Mouse (Mus musculus) MEL (cell line): Measurements from ENCODE around the gene Prkd1. TPM values are rescaled to one million over a fixed set of nuclear protein-coding genes. Genes with fewer than 3 reads are reported as not detected.

Experiments
- DNase-seq: peaks from one replicate; pipeline ENCODE4 v3.0.0; 2011; ENCODE audit warnings: low read depth, low spot score
- H3K27ac ChIP-seq: 2 replicates; pipeline ENCODE4 v1.5.1; 2012; ENCODE audit warnings: low read depth, mild to moderate bottlenecking, control low read depth, low read length, moderate library complexity; ENCODE audit not compliant: control insufficient read depth
- H3K27me3 ChIP-seq, 2 experiments: fragments of 150-350 bp in 1 of 2; sonication (generic) in 1 of 2; 2 replicates each; pipeline ENCODE4 v1.6.1; 2012; ENCODE audit warnings: low read length in 2 of 2, mild to moderate bottlenecking in 2 of 2, improper control_type of control experiment in 1 of 2, moderate library complexity in 1 of 2; ENCODE audit not compliant: insufficient read depth in 2 of 2, control insufficient read depth in 1 of 2
- H3K36me3 ChIP-seq, 2 experiments: 2 replicates each; pipeline ENCODE4 v1.6.1; 2012 to 2014; ENCODE audit warnings: low read length in 2 of 2, improper control_type of control experiment in 1 of 2, inconsistent platforms in 1 of 2, mild to moderate bottlenecking in 1 of 2; ENCODE audit not compliant: insufficient read depth in 2 of 2, control insufficient read depth in 1 of 2
- H3K4me1 ChIP-seq, 2 experiments: fragments of 150-350 bp in 1 of 2; sonication (generic) in 1 of 2; 2 replicates each; pipeline ENCODE4 v1.6.1; 2012; ENCODE audit warnings: low read length in 2 of 2, improper control_type of control experiment in 1 of 2, mild to moderate bottlenecking in 1 of 2; ENCODE audit not compliant: insufficient read depth in 2 of 2, control insufficient read depth in 1 of 2
- H3K4me3 ChIP-seq, 2 experiments: fragments of 150-350 bp in 1 of 2; sonication (generic) in 1 of 2; 2 replicates each; pipeline ENCODE4 v1.5.1; 2012; ENCODE audit warnings: low read depth in 2 of 2, low read length in 2 of 2, mild to moderate bottlenecking in 2 of 2, moderate library complexity in 2 of 2, control low read depth in 1 of 2, improper control_type of control experiment in 1 of 2; ENCODE audit not compliant: control insufficient read depth in 1 of 2, insufficient read depth in 1 of 2
- H3K79me2 ChIP-seq: 2 replicates; pipeline ENCODE4 v1.6.1; 2012; ENCODE audit warnings: mild to moderate bottlenecking, low read length, moderate library complexity; ENCODE audit not compliant: control insufficient read depth, poor library complexity, insufficient read depth
- H3K9ac ChIP-seq: 2 replicates; pipeline ENCODE4 v1.6.1; 2012; ENCODE audit warnings: low read depth, mild to moderate bottlenecking, control low read depth, low read length, moderate library complexity; ENCODE audit not compliant: control insufficient read depth, poor library complexity, severe bottlenecking
- H3K9me3 ChIP-seq: fragments of 150-350 bp; sonication (generic); replicated peaks from 2 replicates; pipeline ENCODE4 v1.6.1; 2012; ENCODE audit warnings: mild to moderate bottlenecking, low read length, improper control_type of control experiment, moderate library complexity; ENCODE audit not compliant: insufficient read depth
- CHD1 ChIP-seq: IDR thresholded peaks from 2 replicates; pipeline ENCODE4 v1.6.1; 2012; ENCODE audit warnings: low read depth, mild to moderate bottlenecking, inconsistent platforms, low read length, improper control_type of control experiment
- CHD2 ChIP-seq: IDR thresholded peaks from 2 replicates; pipeline ENCODE4 v1.6.1; 2011; ENCODE audit warnings: low read length, improper control_type of control experiment
- ELF1 ChIP-seq: IDR thresholded peaks from 2 replicates; pipeline ENCODE4 v1.6.1; 2014; ENCODE audit warnings: low read depth, mild to moderate bottlenecking, inconsistent platforms, low read length, improper control_type of control experiment, moderate library complexity
- ETS1 ChIP-seq: IDR thresholded peaks from 2 replicates; pipeline ENCODE4 v1.6.1; 2012; ENCODE audit warnings: low read depth, mild to moderate bottlenecking, inconsistent platforms, low read length, improper control_type of control experiment, moderate library complexity
- GATA1 ChIP-seq: IDR thresholded peaks from 2 replicates; pipeline ENCODE4 v1.6.1; 2011; ENCODE audit warnings: low read depth, low read length, improper control_type of control experiment
- HCFC1 ChIP-seq: IDR thresholded peaks from 2 replicates; pipeline ENCODE4 v1.6.1; 2012; ENCODE audit warnings: low read depth, mild to moderate bottlenecking, inconsistent platforms, low read length, improper control_type of control experiment, moderate library complexity
- JUND ChIP-seq: IDR thresholded peaks from 2 replicates; pipeline ENCODE4 v1.6.1; 2011; ENCODE audit warnings: low read depth, mild to moderate bottlenecking, improper control_type of control experiment, low read length
- MAX ChIP-seq: IDR thresholded peaks from 2 replicates; pipeline ENCODE4 v1.6.1; 2011; ENCODE audit warnings: low read length, improper control_type of control experiment
- MAZ ChIP-seq: IDR thresholded peaks from 2 replicates; pipeline ENCODE4 v1.6.1; 2012; ENCODE audit warnings: low read depth, mild to moderate bottlenecking, inconsistent platforms, low read length, improper control_type of control experiment
- MEF2A ChIP-seq: IDR thresholded peaks from 2 replicates; pipeline ENCODE4 v1.6.1; 2014; ENCODE audit warnings: low read depth, mild to moderate bottlenecking, inconsistent platforms, low read length, improper control_type of control experiment; ENCODE audit not compliant: poor library complexity, insufficient replicate concordance, severe bottlenecking; ENCODE audit errors: extremely low read depth
- MXI1 ChIP-seq: IDR thresholded peaks from 2 replicates; pipeline ENCODE4 v1.6.1; 2011; ENCODE audit warnings: mild to moderate bottlenecking, low read depth, low read length, improper control_type of control experiment
- MYB ChIP-seq: IDR thresholded peaks from 2 replicates; pipeline ENCODE4 v1.6.1; 2011; ENCODE audit warnings: mild to moderate bottlenecking, low read depth, low read length, improper control_type of control experiment
- NELFE ChIP-seq: IDR thresholded peaks from 2 replicates; pipeline ENCODE4 v1.6.1; 2011; ENCODE audit warnings: low read depth, low read length, improper control_type of control experiment
- POLR2A ChIP-seq, 2 experiments: IDR thresholded peaks; 2 replicates each; pipeline ENCODE4 v1.6.1; 2011 to 2012; ENCODE audit warnings: low read length in 2 of 2, mild to moderate bottlenecking in 2 of 2, control low read depth in 1 of 2, improper control_type of control experiment in 1 of 2, low read depth in 1 of 2, moderate library complexity in 1 of 2; ENCODE audit not compliant: control insufficient read depth in 1 of 2, insufficient read depth in 1 of 2, poor library complexity in 1 of 2
- POLR2AphosphoS2 ChIP-seq: IDR thresholded peaks from 2 replicates; pipeline ENCODE4 v1.6.1; 2011; ENCODE audit warnings: low read length, improper control_type of control experiment
- RCOR1 ChIP-seq: IDR thresholded peaks from 2 replicates; pipeline ENCODE4 v1.6.1; 2012; ENCODE audit warnings: low read depth, mild to moderate bottlenecking, inconsistent platforms, low read length, improper control_type of control experiment
- SIN3A ChIP-seq: IDR thresholded peaks from 2 replicates; pipeline ENCODE4 v1.6.1; 2012; ENCODE audit warnings: low read length, improper control_type of control experiment, inconsistent platforms
- TCF12 ChIP-seq: IDR thresholded peaks from 2 replicates; pipeline ENCODE4 v1.6.1; 2014; ENCODE audit warnings: low read depth, mild to moderate bottlenecking, inconsistent platforms, low read length, improper control_type of control experiment, moderate library complexity
- USF1 ChIP-seq: IDR thresholded peaks from 2 replicates; pipeline ENCODE4 v1.6.1; 2014; ENCODE audit warnings: low read depth, mild to moderate bottlenecking, inconsistent platforms, low read length, improper control_type of control experiment, moderate library complexity
- ZC3H11A ChIP-seq: IDR thresholded peaks from 2 replicates; pipeline ENCODE4 v1.6.1; 2012; ENCODE audit warnings: low read depth, mild to moderate bottlenecking, inconsistent platforms, low read length, improper control_type of control experiment
- ZMIZ1 ChIP-seq: IDR thresholded peaks from 2 replicates; pipeline ENCODE4 v1.6.1; 2012; ENCODE audit warnings: low read depth, mild to moderate bottlenecking, inconsistent platforms, low read length, improper control_type of control experiment, moderate library complexity
- polyA plus RNA-seq, 2 experiments: library from polyadenylated mRNA; stranded (reverse) in 1 of 2; unstranded in 1 of 2; fragments of >175 nt in 1 of 2; fragments of >200 nt in 1 of 2; gene quantifications; 2 replicates each; pipeline versions ENCODE4 v1.2.1 to v1.2.4; 2012; ENCODE audit warnings: low replicate concordance in 2 of 2, low read depth in 1 of 2; ENCODE audit not compliant: insufficient read length in 2 of 2, insufficient read depth in 1 of 2, missing spikeins in 1 of 2
- total RNA-seq: library from RNA; depleted of rRNA; stranded (reverse); fragments of 300-350 nt; gene quantifications from 2 replicates; pipeline ENCODE4 v1.2.3, GENCODE M21; 2012

The Prkd1 gene
- total and polyA plus RNA-seq, 3 experiments, result not detected

GRCm38 (mm10) chr12:50479784-50480183, 169.1 kb downstream of the Prkd1 start:
- Histone ChIP-seq H3K27me3 (no peaks in the 10 kb centered on the region), H3K9ac (no peak overlapping the region), H3K9me3 (no peaks in the 10 kb centered on the region), H3K27ac (no peak overlapping the region), H3K4me3 (no peak overlapping the region), H3K36me3 (no peaks in the 10 kb centered on the region), H3K4me1 (no peaks in the 10 kb centered on the region), H3K79me2 (no peaks in the 10 kb centered on the region)
- DNase-seq, result no peak
- no peak for TF ChIP-seq POLR2A (IDR thresholded peaks at IDR 0.05; ENCODE audit: control insufficient read depth in 1 of 2, insufficient read depth in 1 of 2, low read depth in 1 of 2, low read length in 2 of 2, poor library complexity in 1 of 2)
- no peak for TF ChIP-seq NELFE
- no peak for TF ChIP-seq MEF2A
- no peak for TF ChIP-seq JUND
- TF ChIP-seq ETS1, result no peak
- no peak for TF ChIP-seq SIN3A
- TF ChIP-seq MAZ, result no peak
- no peak for TF ChIP-seq USF1
- TF ChIP-seq MYB, result no peak
- TF ChIP-seq CHD2, result no peak
- TF ChIP-seq TCF12, result no peak
- no peak for TF ChIP-seq MAX
- TF ChIP-seq CHD1, result no peak
- TF ChIP-seq ZMIZ1, result no peak
- no peak for TF ChIP-seq MXI1
- no peak for TF ChIP-seq ZC3H11A
- no peak for TF ChIP-seq HCFC1
- TF ChIP-seq GATA1, result no peak

GRCm38 (mm10) chr12:50457151-50457550, 191.7 kb downstream of the Prkd1 start:
- no peak overlapping the region for H3K9ac ChIP-seq
- no peak for TF ChIP-seq RCOR1
- TF ChIP-seq POLR2AphosphoS2, result no peak
- no peak for TF ChIP-seq ELF1
- H3K27ac ChIP-seq, result no peak overlapping the region
- no peaks in the 10 kb centered on the region for H3K36me3 ChIP-seq
- no peak for DNase-seq
- no peaks in the 10 kb centered on the region for H3K4me1 ChIP-seq
- no peak overlapping the region for H3K4me3 ChIP-seq
- no peaks in the 10 kb centered on the region for H3K27me3 ChIP-seq
- no peaks in the 10 kb centered on the region for H3K9me3 ChIP-seq
- no peaks in the 10 kb centered on the region for H3K79me2 ChIP-seq
